Mouse (Mus musculus): ENCODE data around the gene Ccin.

- peak; percentile 80 for TF ChIP-seq CTCF (IDR thresholded peaks at IDR 0.05; ENCODE audit: control insufficient read depth, insufficient read depth, low read length)
- TF ChIP-seq POLR2A (IDR thresholded peaks at IDR 0.05; ENCODE audit: borderline replicate concordance, control insufficient read depth, low read depth, low read length): no peak
Measured at GRCm38 (mm10) chr4:43957292-43957845, 25.9 kb upstream of the Ccin start, which contains the start of gene Glipr2.
